Mouse (Mus musculus): ENCODE measurements around the gene Ppy.

Ppy gene

GRCm38 (mm10) chr11:102101219-102101618 lies at the start of gene Ppy:
Gene Ppy (minus strand): TSS chr11:102101319.
- no peak for DNase-seq

- no peak for DNase-seq
Observed at GRCm38 (mm10) chr11:102147213-102147989, 46.3 kb upstream of the Ppy start.

- DNase-seq, result no peak
Observed at GRCm38 (mm10) chr11:102146531-102146930, 45.4 kb upstream of the Ppy start.

GRCm38 (mm10) chr11:102146005-102146404 lies 44.9 kb upstream of the Ppy start:
- DNase-seq, result no peak

- no peak for DNase-seq
Observed at GRCm38 (mm10) chr11:102145471-102146001, 44.4 kb upstream of the Ppy start, which contains the start of gene Nags. Gene Nags (plus strand): TSS chr11:102145513.

GRCm38 (mm10) chr11:102144957-102145470 lies 43.9 kb upstream of the Ppy start:
- DNase-seq, result no peak

GRCm38 (mm10) chr11:102142355-102142754 lies 41.2 kb upstream of the Ppy start:
- DNase-seq, result no peak

GRCm38 (mm10) chr11:102140508-102140907 lies 39.4 kb upstream of the Ppy start:
- DNase-seq, result peak; percentile 29

- DNase-seq, result peak; percentile 58
Observed at GRCm38 (mm10) chr11:102138447-102138740, 37.3 kb upstream of the Ppy start.

GRCm38 (mm10) chr11:102137625-102138446 lies 36.7 kb upstream of the Ppy start:
- DNase-seq, result no peak

GRCm38 (mm10) chr11:102134516-102134915 lies 33.4 kb upstream of the Ppy start:
- DNase-seq, result no peak

GRCm38 (mm10) chr11:102117386-102117785 lies 16.3 kb upstream of the Ppy start:
- DNase-seq, result no peak

GRCm38 (mm10) chr11:102116241-102116640 lies 15.1 kb upstream of the Ppy start:
- no peak for DNase-seq

- DNase-seq, result no peak
Observed at GRCm38 (mm10) chr11:102111576-102111975, 10.5 kb upstream of the Ppy start.

GRCm38 (mm10) chr11:102107732-102108131 lies 6.6 kb upstream of the Ppy start, which contains the start of gene Pyy:
Gene Pyy (minus strand): TSS chr11:102107832.
- no peak for DNase-seq

- DNase-seq, result no peak
Observed at GRCm38 (mm10) chr11:102106911-102107310, 5.8 kb upstream of the Ppy start.

- DNase-seq, result peak; percentile 52
Observed at GRCm38 (mm10) chr11:102102485-102103258, 1.6 kb upstream of the Ppy start.

GRCm38 (mm10) chr11:102096887-102097391 lies 4.2 kb downstream of the Ppy start:
- DNase-seq, result peak; percentile 74

GRCm38 (mm10) chr11:102096446-102096845 lies 4.7 kb downstream of the Ppy start:
- no peak for DNase-seq

- DNase-seq, result no peak
Observed at GRCm38 (mm10) chr11:102095676-102096075, 5.4 kb downstream of the Ppy start.

- DNase-seq, result peak; percentile 77
Observed at GRCm38 (mm10) chr11:102089088-102089808, 11.9 kb downstream of the Ppy start.
